In genomic region chr11:118289562-118289961, GRCm38 (mm10) we compare ENCODE assay signal across 8 mouse cellular contexts. TPM values are rescaled to one million over a fixed set of nuclear protein-coding genes. Genes with fewer than 3 reads are reported as not detected.
A peak's percentile ranks its signal among the peaks of the same experiment; 100 is the strongest.
DNase-seq lines count a peak whose midpoint lies in the region; ATAC-seq lines count a peak whose summit lies in the region.

No protein-coding gene starts in this region.

- peak overlapping the region; percentile 32; the same call in 1 of the 2 replicates for H3K27ac ChIP-seq in kidney, embryonic 14.5 days (ENCODE audit: low read depth, low read length)
- peak overlapping the region; percentile 78 for H3K27ac ChIP-seq in midbrain, embryonic 13.5 days

- peaks cover 32% of the 10 kb centered on the region for H3K36me3 ChIP-seq in kidney, embryonic 14.5 days (ENCODE audit: control insufficient read depth, insufficient read depth, low read length)
- peaks cover 32% of the 10 kb centered on the region for H3K36me3 ChIP-seq in midbrain, embryonic 13.5 days

- no peak for DNase-seq in kidney, postnatal 4 days
- DNase-seq in R1 (ENCODE audit: low read depth, low spot score), result peak; percentile 64
- DNase-seq in forelimb bud, embryonic 11.5 days (ENCODE audit: low read depth, low spot score), result peak; percentile 14
- no peak for DNase-seq in right cerebral cortex, postnatal 4 days
- DNase-seq in adrenal gland, adult 8-10 months, result no peak
- no peak for DNase-seq in ovary, adult 18-20 months (ENCODE audit: low spot score)

- H3K4me3 ChIP-seq in kidney, embryonic 14.5 days (ENCODE audit: low read length), result peak overlapping the region; percentile 72
- peak overlapping the region; percentile 85 for H3K4me3 ChIP-seq in midbrain, embryonic 13.5 days (replicated peaks)

- no peaks in the 10 kb centered on the region for H3K27me3 ChIP-seq in kidney, embryonic 14.5 days (ENCODE audit: control insufficient read depth, insufficient read depth, low read length)
- no peaks in the 10 kb centered on the region for H3K27me3 ChIP-seq in midbrain, embryonic 13.5 days

- peak overlapping the region; percentile 45 for H3K4me2 ChIP-seq in kidney, embryonic 14.5 days (replicated peaks; ENCODE audit: low read depth, low read length)
- peak overlapping the region; percentile 95 for H3K4me2 ChIP-seq in midbrain, embryonic 13.5 days (replicated peaks)

- peaks cover 8% of the 10 kb centered on the region for H3K4me1 ChIP-seq in kidney, embryonic 14.5 days (ENCODE audit: control insufficient read depth, insufficient read depth, low read length)
- peaks cover 23% of the 10 kb centered on the region for H3K4me1 ChIP-seq in midbrain, embryonic 13.5 days (replicated peaks)

- H3K9ac ChIP-seq in kidney, embryonic 14.5 days (ENCODE audit: low read depth, low read length), result peak overlapping the region; percentile 81
- peak overlapping the region; percentile 92 for H3K9ac ChIP-seq in midbrain, embryonic 13.5 days (replicated peaks)

- ATAC-seq in kidney, embryonic 14.5 days (ENCODE audit: low FRiP score, low TSS enrichment), result peak; percentile 28; the same call in 1 of the 2 replicates
- peak; percentile 25 for ATAC-seq in midbrain, embryonic 13.5 days

- H3K9me3 ChIP-seq in kidney, embryonic 14.5 days (ENCODE audit: control insufficient read depth, low read length), result no peaks in the 10 kb centered on the region
- no peaks in the 10 kb centered on the region for H3K9me3 ChIP-seq in midbrain, embryonic 13.5 days

- 0% methylated on average over 22 of the region's 22 CpGs for WGBS in kidney, embryonic 14.5 days
- WGBS in midbrain, embryonic 13.5 days, result under 1% methylated on average over 22 of the region's 22 CpGs

RNA-seq across cellular contexts. Expression of gene Usp36, which starts 0.5 kb away (rescaled TPM):
- polyA plus RNA-seq in kidney, embryonic 14.5 days (2014; fragmentation: Nextera tagmentation; extraction: Ambion mirVana), result 12.2 and 18.1 TPM in 2 replicates
- 16.3 and 16.8 TPM in 2 replicates for polyA plus RNA-seq in midbrain, embryonic 13.5 days (2015; fragmentation: Nextera tagmentation; extraction: Ambion mirVana)
- 10 to 100 TPM; 21.0 to 36.9 (median 28.9) TPM for total RNA-seq in adrenal gland, adult 8-10 months (2022)

RNA-seq across cellular contexts. Expression of gene Cyth1, which starts 41.2 kb away (rescaled TPM):
- 11.4 and 12.4 TPM in 2 replicates for polyA plus RNA-seq in kidney, embryonic 14.5 days (2014; fragmentation: Nextera tagmentation; extraction: Ambion mirVana)
- polyA plus RNA-seq in midbrain, embryonic 13.5 days (2015; fragmentation: Nextera tagmentation; extraction: Ambion mirVana), result 22.3 and 30.7 TPM in 2 replicates
- total RNA-seq in adrenal gland, adult 8-10 months (2022), result 10 to 100 TPM; 23.4 to 28.1 (median 24.4) TPM

RNA-seq across cellular contexts. Expression of gene Cep295nl, which starts 52.7 kb away (rescaled TPM):
- polyA plus RNA-seq in kidney, embryonic 14.5 days (2014; fragmentation: Nextera tagmentation; extraction: Ambion mirVana), result 0.41 and 0.42 TPM in 2 replicates
- 0.17 and 0.22 TPM in 2 replicates for polyA plus RNA-seq in midbrain, embryonic 13.5 days (2015; fragmentation: Nextera tagmentation; extraction: Ambion mirVana)
- 1 to 10 TPM in 2 of 4 experiments, under 1 TPM in 2; 0.41 to 2.9 (median 1.6) TPM for total RNA-seq in adrenal gland, adult 8-10 months (2022)

Comparison
In these comparisons a context has a peak if more than half of its experiments do, and no peak if none do; other contexts are left out.
1. DNase-seq: peak in R1 (single experiment) and forelimb bud, embryonic 11.5 days (single experiment); none in kidney, postnatal 4 days (0 of 2), right cerebral cortex, postnatal 4 days (single experiment), adrenal gland, adult 8-10 months (single experiment) and ovary, adult 18-20 months (single experiment).